Mouse (Mus musculus) right cerebral cortex, postnatal 4 days (tissue): ENCODE data around the gene Tnik.
A peak's percentile ranks its signal among the peaks of the same experiment; 100 is the strongest.

ENCODE experiments used
- DNase-seq: peaks from one replicate; pipeline ENCODE4 v3.0.0-alpha.2; 2022

Gene Tnik

GRCm38 (mm10) chr3:28491085-28492041, 228.3 kb downstream of the Tnik start:
- no peak for DNase-seq

- no peak for DNase-seq
These were observed 233.9 kb downstream of the Tnik start for GRCm38 (mm10) chr3:28496806-28497502.

GRCm38 (mm10) chr3:28497503-28497857, 234.5 kb downstream of the Tnik start:
- no peak for DNase-seq

GRCm38 (mm10) chr3:28502697-28503096, 239.7 kb downstream of the Tnik start:
- no peak for DNase-seq

- DNase-seq, result no peak
These were observed 246.4 kb downstream of the Tnik start for GRCm38 (mm10) chr3:28509337-28509935.

- DNase-seq, result no peak
These were observed 260.0 kb downstream of the Tnik start for GRCm38 (mm10) chr3:28523004-28523482.

- DNase-seq, result no peak
These were observed 260.6 kb downstream of the Tnik start for GRCm38 (mm10) chr3:28523541-28524165.

GRCm38 (mm10) chr3:28524562-28524961, 261.5 kb downstream of the Tnik start:
- DNase-seq, result no peak

GRCm38 (mm10) chr3:28526671-28527070, 263.7 kb downstream of the Tnik start:
- DNase-seq, result no peak

- DNase-seq, result no peak
These were observed 264.2 kb downstream of the Tnik start for GRCm38 (mm10) chr3:28527231-28527630.

- no peak for DNase-seq
These were observed 266.5 kb downstream of the Tnik start for GRCm38 (mm10) chr3:28529548-28529947.

GRCm38 (mm10) chr3:28531294-28531956, 268.4 kb downstream of the Tnik start:
- DNase-seq, result peak; percentile 3

GRCm38 (mm10) chr3:28532666-28533065, 269.7 kb downstream of the Tnik start:
- DNase-seq, result peak; percentile 1

GRCm38 (mm10) chr3:28540121-28540520, 277.1 kb downstream of the Tnik start:
- peak; percentile 0 for DNase-seq

GRCm38 (mm10) chr3:28542941-28543340, 279.9 kb downstream of the Tnik start:
- no peak for DNase-seq

- DNase-seq, result no peak
These were observed 280.5 kb downstream of the Tnik start for GRCm38 (mm10) chr3:28543380-28543984.

- no peak for DNase-seq
These were observed 281.4 kb downstream of the Tnik start for GRCm38 (mm10) chr3:28544345-28544869.

- DNase-seq, result no peak
These were observed 285.1 kb downstream of the Tnik start for GRCm38 (mm10) chr3:28547965-28548730.

GRCm38 (mm10) chr3:28549391-28549790, 286.4 kb downstream of the Tnik start:
- DNase-seq, result no peak

- peak; percentile 66 for DNase-seq
These were observed 287.6 kb downstream of the Tnik start for GRCm38 (mm10) chr3:28550497-28551093.
